Mouse (Mus musculus) stomach, embryonic 16.5 days (tissue): ENCODE results near the gene Spcs1. TPM values are rescaled to one million over a fixed set of nuclear protein-coding genes. Genes with fewer than 3 reads are reported as not detected.
A peak's percentile ranks its signal among the peaks of the same experiment; 100 is the strongest.

Experiments used
- ATAC-seq: fragments of 200-750 bp; cut with Nextera tagmentation; 2 replicates; pipeline ENCODE4 v1.8.0; 2017; ENCODE audit warnings: moderate number of reproducible peaks, moderate TSS enrichment; ENCODE audit not compliant: insufficient read depth, low FRiP score
- H3K27ac ChIP-seq: fragments of 300-500 bp; sonication (generic); 2 replicates; pipeline ENCODE4 v1.5.1; 2014; ENCODE audit warnings: low read length
- H3K27me3 ChIP-seq: fragments of 300-500 bp; sonication (generic); 2 replicates; pipeline ENCODE4 v1.6.1; 2014; ENCODE audit warnings: low read length, control low read depth, mixed read lengths; ENCODE audit not compliant: control insufficient read depth, insufficient read depth
- H3K36me3 ChIP-seq: fragments of 300-500 bp; sonication (generic); 2 replicates; pipeline ENCODE4 v1.6.1; 2014; ENCODE audit warnings: low read length; ENCODE audit not compliant: control insufficient read depth, insufficient read depth
- H3K4me1 ChIP-seq: fragments of 300-500 bp; sonication (generic); 2 replicates; pipeline ENCODE4 v1.6.1; 2014; ENCODE audit warnings: low read length, control low read depth, mixed read lengths; ENCODE audit not compliant: control insufficient read depth, insufficient read depth
- H3K4me2 ChIP-seq: fragments of 300-500 bp; sonication (generic); 2 replicates; pipeline ENCODE4 v1.6.1; 2014; ENCODE audit warnings: low read depth, low read length, mixed read lengths
- H3K4me3 ChIP-seq: fragments of 300-500 bp; sonication (generic); replicated peaks from 2 replicates; pipeline ENCODE4 v1.5.1; 2014; ENCODE audit warnings: mild to moderate bottlenecking, low read length
- H3K9ac ChIP-seq: fragments of 300-500 bp; sonication (generic); 2 replicates; pipeline ENCODE4 v1.6.1; 2014; ENCODE audit warnings: low read length
- H3K9me3 ChIP-seq: fragments of 300-500 bp; sonication (generic); replicated peaks from 2 replicates; pipeline ENCODE4 v1.6.1; 2016; ENCODE audit warnings: low read length, control low read depth; ENCODE audit not compliant: control insufficient read depth
- WGBS: fragments of 180-500 bp; shearing (Covaris S2); extraction: QIAGEN DNeasy Blood & Tissue Kit; methylation state at CpG from one replicate; pipeline ENCODE4 v1.1.7; 2014; 5-methylcytosine and 5-hydroxymethylcytosine counted together
- polyA plus RNA-seq: library from polyadenylated mRNA; unstranded; fragments of >200 nt; fragmentation: Nextera tagmentation; extraction: Ambion mirVana; gene quantifications from 2 replicates; pipeline ENCODE4 v1.2.1, GENCODE M21; 2015

Spcs1 gene
- 427 and 483 TPM in 2 replicates for polyA plus RNA-seq

DNA sequence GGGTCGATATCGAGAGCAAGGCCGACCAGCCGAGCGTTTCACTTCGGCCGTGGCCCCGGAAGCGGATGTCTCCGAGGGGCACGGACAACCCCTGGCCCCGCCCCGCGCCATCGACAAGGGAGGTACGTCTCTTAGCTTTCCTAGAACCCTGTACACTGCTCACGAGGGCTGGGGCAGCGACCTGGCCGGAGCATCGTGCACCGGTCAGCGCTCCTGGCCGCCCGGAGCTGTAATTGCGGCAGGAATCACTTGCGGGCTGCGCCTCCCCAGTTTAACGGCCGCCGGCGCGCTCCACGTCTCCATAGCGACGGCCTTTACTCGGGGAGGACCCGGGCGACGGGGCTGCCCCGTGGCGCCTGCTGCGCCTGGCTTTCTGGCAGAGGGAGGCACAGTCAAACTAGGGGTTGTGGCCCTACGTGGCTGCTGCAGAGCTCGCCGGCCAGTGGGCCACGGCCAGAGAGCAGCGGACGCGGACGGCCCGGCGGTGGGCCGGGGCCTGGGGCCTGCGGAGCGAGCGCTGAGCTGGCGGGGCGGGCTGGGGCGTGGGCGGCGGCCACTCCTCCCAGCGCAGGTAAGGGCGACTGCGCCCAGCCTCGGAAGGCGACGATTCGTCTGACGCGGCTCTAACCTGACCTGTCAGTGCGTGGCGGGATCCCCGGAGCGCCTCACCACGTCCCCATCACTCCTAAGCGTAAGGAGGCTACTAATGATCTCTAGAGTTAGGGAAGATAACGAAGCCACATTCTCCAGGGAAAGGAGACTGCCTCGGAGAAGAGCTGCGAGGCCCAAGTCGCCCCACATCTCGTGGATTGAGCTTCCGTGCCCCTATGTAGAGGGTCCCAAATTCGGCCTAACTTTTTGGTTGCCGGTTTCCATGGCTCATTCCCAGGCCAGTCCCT lies at the start of gene Spcs1, which contains the start of gene Glt8d1:
Spcs1 (minus strand) TSS at position 366 of the 899 bp plus-strand sequence.
Glt8d1 (plus strand) TSS at position 94 of the 899 bp plus-strand sequence.
- H3K4me2 ChIP-seq = peak within 1 kb of the TSS; percentile 88
- H3K4me3 ChIP-seq = peak within 1 kb of the TSS; percentile 97
- ATAC-seq = peak; percentile 95
- peak within 1 kb of the TSS; percentile 95 for H3K27ac ChIP-seq
- WGBS = under 1% methylated on average over 84 of the region's 84 CpGs
- H3K9me3 ChIP-seq = no peaks in the 10 kb centered on the region
- H3K9ac ChIP-seq = peak within 1 kb of the TSS; percentile 97
- no peaks in the 10 kb centered on the region for H3K36me3 ChIP-seq
- H3K27me3 ChIP-seq = no peaks in the 10 kb centered on the region
- H3K4me1 ChIP-seq = peaks cover 13% of the 10 kb centered on the region

DNA sequence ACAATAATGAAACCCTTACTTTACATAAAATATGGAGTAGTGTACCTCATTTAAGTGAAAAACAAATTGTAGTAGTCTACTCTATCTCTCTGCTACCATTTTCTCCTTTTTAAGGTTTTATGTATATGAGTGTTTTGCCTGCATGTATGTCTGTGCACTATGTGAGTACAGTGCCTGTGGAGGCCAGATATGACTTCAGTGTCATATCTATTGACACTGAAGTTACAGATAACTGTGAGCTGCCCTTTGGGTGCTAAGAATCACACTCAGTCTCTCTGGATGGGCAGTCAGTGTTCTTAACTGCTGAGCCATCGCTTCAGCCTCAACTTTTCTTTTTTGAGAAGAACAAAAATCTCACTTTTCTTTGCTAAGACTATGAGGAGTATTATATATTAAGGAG lies 44.3 kb upstream of the Spcs1 start:
- WGBS = 94% methylated on average over 1 of the region's 1 CpGs
- H3K4me3 ChIP-seq = no peak overlapping the region
- H3K4me2 ChIP-seq = no peak overlapping the region
- peaks cover 24% of the 10 kb centered on the region; the same call in 1 of the 2 replicates for H3K36me3 ChIP-seq
- H3K27me3 ChIP-seq = no peaks in the 10 kb centered on the region
- H3K9me3 ChIP-seq = no peaks in the 10 kb centered on the region
- no peaks in the 10 kb centered on the region for H3K4me1 ChIP-seq
- H3K9ac ChIP-seq = no peak overlapping the region
- ATAC-seq = no peak
- no peak overlapping the region for H3K27ac ChIP-seq

DNA sequence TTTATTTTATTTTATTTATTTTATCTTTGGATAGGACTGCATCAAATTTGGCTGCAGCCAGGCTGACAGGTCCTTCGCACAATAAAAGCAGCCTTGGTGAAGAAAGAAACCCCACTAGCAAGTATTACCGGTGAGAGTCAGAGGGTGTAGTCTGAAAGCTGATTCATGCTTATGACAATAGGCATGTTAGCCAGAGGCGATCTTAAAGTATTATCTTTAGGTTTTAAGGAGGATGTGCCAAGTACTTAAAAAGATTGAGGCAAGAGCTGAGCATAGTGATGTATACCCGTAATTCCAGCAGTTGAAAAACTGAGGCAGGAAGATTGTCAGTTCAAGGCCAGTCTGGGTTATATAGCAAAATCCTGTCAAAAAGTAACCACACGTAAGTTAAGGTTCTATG lies 43.8 kb upstream of the Spcs1 start:
- Histone ChIP-seq H3K36me3 (peaks cover 22% of the 10 kb centered on the region; the same call in 1 of the 2 replicates), H3K4me2 (no peak overlapping the region), H3K27ac (no peak overlapping the region), H3K4me1 (no peaks in the 10 kb centered on the region), H3K4me3 (no peak overlapping the region), H3K9me3 (no peaks in the 10 kb centered on the region), H3K9ac (no peak overlapping the region), H3K27me3 (no peaks in the 10 kb centered on the region)
- ATAC-seq = no peak
- WGBS = 91% methylated on average over 5 of the region's 5 CpGs

DNA sequence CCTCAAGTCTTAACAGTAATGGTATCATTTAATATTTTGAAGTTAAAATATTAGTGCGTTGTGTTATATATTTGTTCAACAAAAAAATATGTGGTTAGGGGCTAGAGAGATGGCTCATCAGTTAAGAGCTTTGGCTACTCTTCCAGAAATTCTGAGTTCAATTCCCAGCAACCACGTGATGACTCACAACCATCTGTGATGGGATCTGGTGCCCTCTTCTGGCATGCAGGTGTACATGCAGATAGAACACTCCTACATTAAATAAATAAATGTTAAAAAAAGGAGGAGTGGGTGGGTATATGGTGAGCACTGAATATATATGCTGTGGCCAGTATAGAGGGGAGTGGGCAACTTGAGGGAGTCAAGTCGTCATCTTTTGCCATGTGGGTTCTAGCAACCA lies 24.3 kb upstream of the Spcs1 start:
- H3K4me3 ChIP-seq = no peak overlapping the region
- ATAC-seq = no peak
- peaks cover 19% of the 10 kb centered on the region for H3K36me3 ChIP-seq
- no peaks in the 10 kb centered on the region for H3K9me3 ChIP-seq
- H3K4me1 ChIP-seq = no peaks in the 10 kb centered on the region
- 86% methylated on average over 3 of the region's 3 CpGs for WGBS
- H3K27me3 ChIP-seq = no peaks in the 10 kb centered on the region
- no peak overlapping the region for H3K27ac ChIP-seq
- no peak overlapping the region for H3K4me2 ChIP-seq
- H3K9ac ChIP-seq = no peak overlapping the region

DNA sequence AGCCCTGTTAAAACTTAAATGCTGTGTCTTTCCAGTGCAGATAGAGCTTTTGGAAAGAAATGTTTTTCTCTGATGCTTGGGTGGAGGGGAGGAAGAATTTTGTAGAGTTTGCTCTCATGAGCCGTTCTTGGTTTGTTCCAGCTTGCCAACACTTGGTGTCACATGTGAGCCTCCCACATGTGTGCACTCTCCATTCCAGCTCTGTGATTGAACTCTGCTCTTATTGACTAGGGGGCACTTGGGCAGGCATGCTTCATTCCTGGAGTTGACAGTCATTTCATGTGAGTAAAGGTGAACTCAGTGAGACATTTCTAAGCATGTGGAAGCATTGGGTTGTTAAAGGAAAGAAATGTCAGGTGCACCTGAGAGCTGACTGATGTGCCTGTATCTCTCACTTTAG lies 21.1 kb upstream of the Spcs1 start:
- Histone ChIP-seq H3K27me3 (no peaks in the 10 kb centered on the region), H3K27ac (no peak overlapping the region), H3K4me3 (no peak overlapping the region), H3K36me3 (peaks cover 16% of the 10 kb centered on the region), H3K4me1 (peaks cover 14% of the 10 kb centered on the region), H3K9ac (no peak overlapping the region), H3K9me3 (no peaks in the 10 kb centered on the region), H3K4me2 (no peak overlapping the region)
- WGBS = 41% methylated on average over 1 of the region's 1 CpGs
- ATAC-seq = no peak

DNA sequence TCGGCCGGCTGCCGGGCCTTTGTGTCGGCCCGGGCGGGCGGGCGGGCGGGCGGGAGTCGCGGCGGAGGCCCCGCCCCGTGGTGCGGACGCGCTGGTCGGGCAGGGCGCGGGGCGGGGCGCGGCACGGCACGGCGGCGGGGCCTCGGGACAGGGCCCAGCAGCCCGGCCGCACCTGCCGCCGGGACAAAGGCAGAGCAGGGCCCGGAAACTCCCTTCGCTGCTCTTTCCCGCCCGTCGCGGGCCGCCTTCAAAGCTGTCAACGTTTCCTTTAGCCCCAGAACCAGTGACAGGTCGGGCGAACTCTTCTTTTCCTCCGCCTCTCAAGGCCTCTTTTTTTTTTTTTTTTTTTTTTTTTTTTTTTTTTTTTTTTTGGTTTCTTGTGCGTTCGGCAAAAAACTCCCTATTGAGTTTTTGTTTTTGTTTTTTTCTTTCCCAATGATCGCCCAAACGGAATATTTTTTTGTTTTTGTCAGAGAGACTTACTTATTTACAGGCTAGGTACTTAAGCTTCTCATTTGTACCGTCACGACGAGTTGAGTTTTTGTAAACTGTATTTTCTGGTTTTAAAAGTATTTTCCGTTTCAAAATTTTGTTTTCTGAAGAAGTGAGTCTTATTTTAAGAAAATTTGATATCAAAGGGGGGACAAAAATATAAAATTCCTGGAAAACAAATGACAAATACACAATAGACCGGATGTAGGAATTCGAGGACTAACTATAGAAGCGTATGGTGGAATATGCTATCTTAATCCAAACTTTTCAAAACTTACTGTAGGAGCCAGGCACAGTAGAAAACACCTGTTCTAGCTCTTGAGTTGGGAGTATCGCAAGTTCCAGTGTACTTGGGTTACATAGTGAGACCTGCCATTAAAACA lies 18.1 kb upstream of the Spcs1 start:
- H3K4me1 ChIP-seq = peaks cover 19% of the 10 kb centered on the region
- H3K27ac ChIP-seq = peak overlapping the region; percentile 98
- H3K36me3 ChIP-seq = peaks cover 14% of the 10 kb centered on the region
- 1% methylated on average over 34 of the region's 56 CpGs for WGBS
- peak overlapping the region; percentile 95 for H3K9ac ChIP-seq
- peak overlapping the region; percentile 95 for H3K4me3 ChIP-seq
- H3K27me3 ChIP-seq = no peaks in the 10 kb centered on the region
- ATAC-seq = peak; percentile 96
- peak overlapping the region; percentile 66 for H3K4me2 ChIP-seq
- no peaks in the 10 kb centered on the region for H3K9me3 ChIP-seq

DNA sequence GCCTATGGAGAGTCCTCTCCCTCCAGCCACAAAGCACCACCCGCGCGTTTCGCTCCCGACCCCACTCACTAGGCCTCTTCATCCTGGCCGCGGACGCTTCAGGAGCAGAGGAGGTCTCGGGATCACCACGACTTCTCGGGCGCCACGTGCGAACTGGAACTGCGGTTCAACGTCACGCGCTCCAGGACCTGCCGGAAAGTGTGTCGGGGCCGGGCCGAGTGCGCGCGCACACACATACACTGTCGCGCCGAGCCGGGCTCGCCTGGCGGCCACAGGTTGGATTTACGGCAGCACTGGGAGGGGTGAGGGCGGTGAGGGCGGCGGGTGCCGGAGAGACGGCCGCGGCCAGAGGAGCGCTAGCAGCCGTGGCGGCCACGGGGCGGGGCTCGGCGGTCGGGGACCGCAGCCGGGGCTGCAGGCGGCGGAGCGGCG lies 17.4 kb upstream of the Spcs1 start, which contains the start of the genes Pbrm1 and Gnl3:
Pbrm1 (plus strand) TSS at position 279 of the 432 bp plus-strand sequence.
Gnl3 (minus strand) TSS at position 293 of the 432 bp plus-strand sequence.
- Histone ChIP-seq H3K27ac (peak within 1 kb of the TSS; percentile 98), H3K36me3 (peaks cover 18% of the 10 kb centered on the region), H3K9ac (peak within 1 kb of the TSS; percentile 95), H3K4me3 (peak within 1 kb of the TSS; percentile 95), H3K27me3 (no peaks in the 10 kb centered on the region), H3K4me2 (peak within 1 kb of the TSS; percentile 88), H3K9me3 (no peaks in the 10 kb centered on the region), H3K4me1 (peaks cover 19% of the 10 kb centered on the region)
- 0% methylated on average over 41 of the region's 53 CpGs for WGBS
- peak; percentile 91 for ATAC-seq

DNA sequence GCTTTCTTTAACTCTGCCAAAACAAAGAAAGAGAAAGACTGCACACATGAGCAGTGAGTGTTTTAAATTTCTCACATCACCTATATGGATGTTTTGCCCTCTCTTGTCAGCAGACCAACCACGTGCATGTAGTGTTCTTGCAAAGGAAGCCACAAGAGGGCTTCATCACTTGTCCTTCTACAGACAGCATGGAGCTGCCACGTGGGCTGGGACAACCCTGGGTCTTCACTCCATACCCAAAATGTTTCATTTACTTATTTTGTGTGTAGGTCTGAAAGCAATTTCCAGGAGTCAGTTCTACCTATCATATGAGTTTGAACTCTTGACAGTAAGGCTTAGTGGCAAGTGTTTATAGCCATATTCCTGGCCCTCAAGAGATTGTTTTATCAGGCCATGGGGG lies 16.4 kb upstream of the Spcs1 start:
- WGBS = 0% methylated on average over 2 of the region's 2 CpGs
- no peaks in the 10 kb centered on the region for H3K9me3 ChIP-seq
- no peak for ATAC-seq
- peaks cover 22% of the 10 kb centered on the region for H3K36me3 ChIP-seq
- no peak overlapping the region; the same call in 1 of the 2 replicates for H3K27ac ChIP-seq
- H3K4me3 ChIP-seq = peak overlapping the region; percentile 95
- H3K4me2 ChIP-seq = peak overlapping the region; percentile 88
- peaks cover 19% of the 10 kb centered on the region for H3K4me1 ChIP-seq
- peak overlapping the region; percentile 95 for H3K9ac ChIP-seq
- no peaks in the 10 kb centered on the region for H3K27me3 ChIP-seq
